Mouse (Mus musculus) adrenal gland, adult 8-10 months (tissue): ENCODE measurements around the gene Fam185a. TPM values are rescaled to one million over a fixed set of nuclear protein-coding genes. Genes with fewer than 3 reads are reported as not detected.
A peak's percentile ranks its signal among the peaks of the same experiment; 100 is the strongest.

Experiments used
- DNase-seq: peaks from one replicate; pipeline ENCODE4 v3.0.0; 2022
- total RNA-seq, 4 experiments: library from RNA; stranded (reverse); gene quantifications; 2 replicates each; pipeline ENCODE4 v1.2.4; 2022

Gene Fam185a
- total RNA-seq: 10 to 100 TPM; 14.7 to 19.2 (median 16.1) TPM

- peak; percentile 96 for DNase-seq
Measured at GRCm38 (mm10) chr5:21424614-21425602, at the start of gene Fam185a, which contains the start of gene Ccdc146. Gene Fam185a, plus strand, starts transcription at chr5:21424958. Gene Ccdc146, minus strand, starts transcription at chr5:21424677.

- no peak for DNase-seq
Measured at GRCm38 (mm10) chr5:21376935-21377334, 47.8 kb upstream of the Fam185a start.

GRCm38 (mm10) chr5:21378397-21378796 is 46.4 kb upstream of the Fam185a start:
- no peak for DNase-seq

GRCm38 (mm10) chr5:21381986-21382385 is 42.8 kb upstream of the Fam185a start:
- no peak for DNase-seq

GRCm38 (mm10) chr5:21382678-21383077 is 42.1 kb upstream of the Fam185a start:
- DNase-seq: no peak

- DNase-seq: no peak
Measured at GRCm38 (mm10) chr5:21383392-21384251, 41.1 kb upstream of the Fam185a start.

GRCm38 (mm10) chr5:21384252-21384960 is 40.4 kb upstream of the Fam185a start:
- no peak for DNase-seq

- DNase-seq: no peak
Measured at GRCm38 (mm10) chr5:21384976-21385375, 39.8 kb upstream of the Fam185a start.

GRCm38 (mm10) chr5:21386432-21386831 is 38.3 kb upstream of the Fam185a start:
- DNase-seq: no peak

GRCm38 (mm10) chr5:21387340-21387739 is 37.4 kb upstream of the Fam185a start:
- no peak for DNase-seq

GRCm38 (mm10) chr5:21388855-21389254 is 35.9 kb upstream of the Fam185a start:
- no peak for DNase-seq

- DNase-seq: peak; percentile 17
Measured at GRCm38 (mm10) chr5:21391616-21392384, 33.0 kb upstream of the Fam185a start.

- DNase-seq: no peak
Measured at GRCm38 (mm10) chr5:21394562-21394961, 30.2 kb upstream of the Fam185a start.

- DNase-seq: no peak
Measured at GRCm38 (mm10) chr5:21395205-21395840, 29.4 kb upstream of the Fam185a start.

- no peak for DNase-seq
Measured at GRCm38 (mm10) chr5:21411261-21411666, 13.5 kb upstream of the Fam185a start.

- DNase-seq: no peak
Measured at GRCm38 (mm10) chr5:21412056-21412455, 12.7 kb upstream of the Fam185a start.

- no peak for DNase-seq
Measured at GRCm38 (mm10) chr5:21413322-21413721, 11.4 kb upstream of the Fam185a start.

- no peak for DNase-seq
Measured at GRCm38 (mm10) chr5:21414116-21414820, 10.5 kb upstream of the Fam185a start.

GRCm38 (mm10) chr5:21418613-21419012 is 6.1 kb upstream of the Fam185a start:
- DNase-seq: no peak

GRCm38 (mm10) chr5:21420609-21421008 is 4.1 kb upstream of the Fam185a start:
- no peak for DNase-seq
